Mouse (Mus musculus): ENCODE measurements at regions not wholly inside any gene's neighbourhood (a gene's known extent, or its start where the extent isn't known, plus 50 kb on each side); places are given as distances from the start of the nearest gene placed in this dataset.

DNA sequence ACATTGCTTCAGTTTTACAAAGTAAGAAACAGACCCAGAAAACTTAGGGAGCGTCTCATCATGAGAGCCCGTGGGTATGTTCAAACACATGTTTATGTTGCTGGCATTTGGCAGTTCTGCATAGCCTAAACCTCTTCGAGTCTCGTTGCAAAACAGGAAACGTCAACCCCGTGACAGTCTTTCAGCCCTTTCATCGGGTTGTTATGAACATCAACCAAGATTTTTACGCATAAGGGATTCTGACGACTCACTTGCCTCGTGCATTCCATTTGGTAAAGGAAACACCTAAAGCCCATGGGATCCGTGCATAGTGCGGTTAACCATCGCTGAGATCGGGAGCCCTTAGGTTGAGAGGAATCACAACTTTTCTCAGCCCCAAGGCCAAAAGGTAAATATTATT lies 115.7 kb downstream of the Gpam start:
- no peak for ATAC-seq (ENCODE audit: low TSS enrichment)

DNA sequence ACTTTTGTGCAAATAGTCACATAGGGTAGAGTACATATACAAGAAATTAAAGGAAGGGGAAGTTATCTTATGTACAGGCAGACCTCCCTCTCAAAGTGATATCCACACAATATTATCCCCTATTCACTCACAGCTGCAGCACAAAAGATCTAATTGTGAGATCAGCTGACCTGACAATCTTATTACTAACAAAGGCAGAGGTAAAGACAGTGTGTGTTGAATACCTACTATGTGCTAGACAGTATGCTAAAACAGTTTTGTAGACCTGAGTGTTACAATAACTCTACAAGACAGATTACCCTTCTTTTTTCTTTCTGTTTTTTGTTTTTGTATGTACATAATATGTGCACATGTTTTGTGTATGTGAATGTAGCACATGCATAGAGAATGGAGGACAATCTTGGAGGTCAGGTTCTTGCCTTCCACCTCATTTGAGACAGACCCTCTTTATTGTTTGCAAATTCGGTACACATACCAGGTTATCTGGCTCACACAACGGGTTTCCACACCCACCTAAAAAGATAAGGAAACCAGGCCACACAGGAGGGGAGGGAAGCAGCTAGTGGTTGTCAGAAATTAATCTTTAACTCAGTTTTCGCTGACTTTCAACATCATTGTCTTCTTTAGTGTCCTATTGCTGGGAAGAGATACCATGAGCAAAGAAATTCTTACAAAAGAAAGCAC lies 118.4 kb downstream of the Gpam start:
- no peak for ATAC-seq (ENCODE audit: low TSS enrichment)

DNA sequence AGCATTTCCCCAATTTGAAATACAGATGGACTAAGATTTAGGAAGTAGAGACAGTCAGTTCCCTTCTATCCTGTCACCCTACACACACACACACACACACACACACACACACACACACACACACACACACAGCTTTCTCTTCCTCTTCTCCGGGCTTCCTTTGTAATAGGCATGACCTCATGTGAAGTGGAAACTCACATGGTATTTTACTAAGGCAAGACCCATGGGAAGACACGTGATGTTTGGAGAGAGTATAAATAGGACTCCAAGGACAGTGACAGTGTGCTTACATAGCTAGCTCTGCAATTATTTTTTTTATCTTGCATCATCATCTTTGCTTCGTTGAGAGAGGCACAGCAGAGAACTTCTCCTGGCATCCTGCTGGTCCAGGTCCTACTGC lies 137.1 kb downstream of the Gpam start:
- ATAC-seq (ENCODE audit: low TSS enrichment), result no peak

DNA sequence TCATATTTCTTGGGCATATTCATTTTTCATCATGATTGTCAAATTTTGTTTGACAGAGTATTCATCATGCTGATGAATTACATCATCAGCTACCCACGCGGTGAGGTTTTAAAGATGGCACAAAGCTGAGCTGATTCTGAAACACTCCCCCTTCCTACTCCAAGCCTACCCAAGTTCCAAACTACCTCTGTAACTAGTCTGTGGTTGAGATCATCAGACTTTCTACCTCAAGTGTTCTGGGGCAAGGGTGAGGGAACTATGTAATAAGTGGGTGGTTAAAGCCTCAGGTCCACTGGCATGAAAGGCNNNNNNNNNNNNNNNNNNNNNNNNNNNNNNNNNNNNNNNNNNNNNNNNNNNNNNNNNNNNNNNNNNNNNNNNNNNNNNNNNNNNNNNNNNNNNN lies 142.5 kb downstream of the Gpam start:
- ATAC-seq (ENCODE audit: low TSS enrichment), result no peak

DNA sequence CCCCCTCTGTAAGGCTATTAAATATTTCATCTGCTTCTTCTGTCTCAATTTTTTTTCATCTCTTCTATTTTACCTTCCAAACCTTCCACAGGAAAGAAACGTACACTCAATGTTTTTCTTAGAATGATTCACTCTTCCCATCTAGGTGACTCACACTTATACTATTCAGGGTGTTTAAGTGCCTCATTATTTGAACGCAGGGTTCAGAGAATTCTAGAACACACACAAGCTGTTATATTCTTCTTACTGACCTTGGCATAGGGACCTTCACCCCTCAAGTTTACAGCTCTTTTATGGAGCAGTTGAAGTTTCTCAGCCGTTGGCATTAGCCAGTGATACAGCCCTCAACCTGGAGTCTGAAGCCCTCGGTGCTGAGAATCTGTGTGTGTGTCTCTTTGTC lies 144.2 kb downstream of the Gpam start:
- ATAC-seq (ENCODE audit: low TSS enrichment), result no peak

DNA sequence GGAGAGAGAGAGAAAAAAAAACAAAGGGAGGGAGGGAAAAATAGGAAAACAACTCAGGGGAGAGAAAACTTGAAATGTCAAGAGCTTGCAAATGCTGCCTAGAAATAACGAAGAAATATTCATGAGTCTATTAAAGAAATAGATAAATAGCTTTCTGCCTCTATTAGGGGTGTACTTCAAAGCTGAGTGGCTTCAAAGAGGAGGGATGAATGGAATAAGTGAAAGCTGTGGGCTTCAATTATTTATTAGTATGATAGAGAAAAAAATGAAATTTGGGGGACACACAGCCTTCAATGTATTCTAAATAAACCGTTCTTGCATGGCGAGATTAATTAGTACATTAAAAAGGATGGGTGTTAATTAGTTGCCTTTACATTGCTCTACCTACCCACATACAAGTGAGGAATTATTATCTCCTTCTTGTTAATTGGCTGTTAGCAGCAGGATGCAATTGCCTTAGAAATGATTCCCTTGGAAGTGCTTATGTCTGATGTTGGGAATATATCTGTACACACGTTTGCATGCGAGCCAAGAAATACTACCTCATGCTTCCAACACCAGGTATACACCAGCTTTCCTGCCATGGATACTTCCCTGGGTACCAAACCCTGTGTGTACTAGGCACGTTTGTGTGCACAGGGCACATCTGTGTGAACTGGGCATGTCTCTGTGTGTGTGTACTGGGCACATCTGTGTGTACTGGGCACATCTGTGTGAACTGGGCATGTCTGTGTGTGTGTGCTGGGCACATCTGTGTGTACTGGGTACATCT lies 155.4 kb downstream of the Gpam start:
- ATAC-seq (ENCODE audit: low TSS enrichment), result no peak

DNA sequence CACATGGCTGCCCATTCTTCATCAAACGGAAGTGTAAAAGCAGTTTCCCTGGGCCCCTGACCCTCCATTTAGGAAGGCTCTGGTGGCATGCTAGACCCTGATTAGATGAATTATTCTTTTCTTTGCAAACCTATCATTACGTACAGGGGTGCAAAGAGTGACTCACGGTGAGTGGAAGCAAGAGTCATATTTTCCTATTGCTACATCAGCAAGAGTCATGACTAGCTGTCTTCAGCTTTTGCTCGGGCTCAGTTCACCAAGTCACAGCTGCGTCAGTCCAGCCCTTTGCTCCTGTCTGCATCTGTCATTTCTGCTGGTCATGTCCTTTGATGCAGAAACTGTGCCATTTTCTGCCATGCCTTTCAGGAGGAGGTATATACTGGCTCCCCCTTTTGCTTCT lies 168.7 kb downstream of the Gpam start:
- no peak for ATAC-seq (ENCODE audit: low TSS enrichment)

DNA sequence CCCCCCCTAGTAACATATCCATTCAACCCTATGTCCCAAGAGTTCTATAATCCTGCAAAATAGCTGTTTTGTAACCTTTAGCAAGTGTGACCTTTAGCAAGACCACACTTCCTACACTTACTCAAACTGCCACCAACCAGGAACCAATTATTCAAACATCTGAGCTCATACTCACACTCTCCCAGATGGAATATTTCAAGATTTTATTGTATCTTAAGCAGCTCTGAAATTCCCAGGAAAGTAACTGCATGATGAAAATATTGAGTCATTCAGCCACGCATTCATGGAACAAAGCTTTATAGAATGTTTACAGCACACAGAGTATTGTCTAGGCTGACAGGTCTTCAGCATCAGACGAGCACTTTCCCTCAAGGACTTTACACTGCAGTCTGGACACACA lies 171.9 kb downstream of the Gpam start:
- ATAC-seq (ENCODE audit: low TSS enrichment), result peak; percentile 57; the same call in 1 of the 2 replicates

DNA sequence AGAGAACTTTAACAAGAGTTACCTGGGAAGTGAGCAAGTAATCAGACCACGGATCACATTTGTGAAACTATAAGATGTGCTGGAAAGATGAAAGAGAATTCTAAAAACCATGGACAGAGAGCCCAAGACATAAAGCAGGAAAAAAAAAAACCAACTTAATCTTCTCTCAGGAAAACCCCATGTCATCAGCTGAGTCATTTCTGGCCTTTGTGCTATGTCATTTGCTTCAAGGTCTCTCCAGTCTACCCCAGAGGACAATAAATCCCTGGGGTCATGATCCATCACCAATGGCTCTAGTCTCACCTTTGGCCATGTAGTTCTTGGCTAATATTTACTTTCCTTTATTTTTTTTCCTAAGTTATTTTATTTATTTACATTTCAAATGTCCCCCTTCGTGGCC lies 174.5 kb downstream of the Gpam start:
- ATAC-seq (ENCODE audit: low TSS enrichment), result no peak

DNA sequence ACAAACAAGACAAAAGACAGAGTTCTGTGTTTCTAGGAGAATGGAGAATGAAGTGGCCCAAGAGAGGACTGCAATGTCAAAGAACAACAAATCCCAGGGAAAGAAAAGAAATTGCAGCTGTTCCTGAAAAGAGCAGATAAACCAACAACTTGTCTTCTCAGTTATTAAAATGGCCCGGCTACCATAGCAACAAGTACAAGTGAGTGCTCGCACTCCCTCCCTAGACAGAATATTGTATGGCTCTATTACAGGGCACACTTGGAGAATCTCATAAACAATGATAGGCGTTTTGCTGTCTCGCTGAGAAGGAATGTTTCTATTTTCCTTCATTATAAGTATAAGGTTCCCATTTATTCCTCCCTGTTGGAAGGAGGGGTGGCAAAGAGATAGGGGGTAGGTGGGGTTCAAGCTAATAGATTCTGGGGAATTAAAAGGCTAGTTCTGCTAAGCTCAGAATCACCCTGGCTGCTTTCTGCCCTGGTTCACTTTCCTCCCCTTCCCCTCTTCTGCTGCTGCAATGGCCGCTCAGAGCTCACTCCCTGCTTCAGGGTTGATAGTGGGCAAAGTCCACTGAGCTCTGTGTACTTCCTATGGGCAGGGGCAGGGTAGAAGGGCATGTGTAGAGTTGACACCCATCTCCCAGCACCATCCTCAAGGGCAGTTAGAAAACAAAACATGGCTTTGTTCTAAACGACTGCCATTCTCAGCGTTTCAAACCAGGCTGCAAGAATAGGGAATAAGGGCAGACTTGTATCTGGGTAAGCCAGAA lies 178.5 kb downstream of the Gpam start:
- ATAC-seq (ENCODE audit: low TSS enrichment), result no peak

DNA sequence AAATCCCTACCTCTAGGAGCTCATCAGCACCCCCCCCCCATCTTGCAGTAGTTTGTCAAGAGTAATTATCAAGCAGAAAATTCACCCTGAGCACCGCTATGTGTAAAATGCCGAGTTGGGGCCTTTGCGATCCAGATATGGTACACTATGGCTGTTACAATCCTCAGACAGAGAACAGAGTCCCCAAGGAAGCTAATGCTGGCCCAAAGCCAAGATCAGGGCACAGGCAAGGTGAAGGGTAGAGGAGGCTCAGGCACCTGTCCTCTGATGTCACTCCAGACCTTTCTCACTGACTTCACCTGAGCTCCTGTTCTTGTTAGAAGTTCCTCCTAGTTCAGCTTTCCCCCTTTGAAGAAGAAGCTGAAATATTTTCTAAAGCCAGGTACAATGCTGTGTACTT lies 179.5 kb downstream of the Gpam start:
- ATAC-seq (ENCODE audit: low TSS enrichment), result no peak

DNA sequence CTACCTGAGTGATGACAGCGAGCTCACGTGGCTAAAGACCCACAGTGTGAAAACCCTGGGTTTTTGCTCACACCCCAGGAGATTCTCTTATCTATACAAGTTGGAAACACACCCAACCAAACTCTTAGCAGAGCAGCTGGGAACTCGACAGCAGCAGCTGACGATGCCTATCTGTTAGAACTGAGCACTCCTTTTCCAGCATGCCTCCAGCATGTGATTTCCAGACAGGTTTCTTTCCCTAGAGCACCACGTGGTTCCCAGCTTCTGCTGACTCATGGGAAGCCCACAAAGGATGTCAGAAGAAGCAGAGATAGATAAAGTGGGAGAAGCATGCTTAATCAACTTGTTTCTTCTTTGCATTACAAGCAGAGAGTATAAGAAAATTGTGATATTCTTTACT lies 194.5 kb downstream of the Gpam start:
- peak; percentile 67 for ATAC-seq (ENCODE audit: low TSS enrichment)

DNA sequence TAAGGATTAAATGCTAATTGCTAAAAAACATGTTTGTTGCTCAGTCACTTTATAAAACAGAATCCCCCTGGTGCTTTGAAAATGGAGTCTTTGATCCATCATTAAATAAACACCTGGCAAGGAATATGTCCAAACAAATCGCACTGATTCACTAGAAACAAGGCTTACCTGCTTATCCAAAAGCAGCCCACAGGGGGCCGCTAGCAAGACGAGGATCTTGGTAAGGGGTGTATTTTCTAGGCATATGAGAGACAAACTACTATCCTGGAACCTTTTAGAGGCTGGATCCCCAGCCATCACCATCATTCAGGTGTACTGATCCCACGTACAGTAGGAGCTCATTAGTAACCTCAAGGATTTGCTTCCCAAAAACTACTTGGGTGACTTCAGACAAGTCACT lies 201.2 kb downstream of the Gpam start:
- no peak for ATAC-seq (ENCODE audit: low TSS enrichment)

DNA sequence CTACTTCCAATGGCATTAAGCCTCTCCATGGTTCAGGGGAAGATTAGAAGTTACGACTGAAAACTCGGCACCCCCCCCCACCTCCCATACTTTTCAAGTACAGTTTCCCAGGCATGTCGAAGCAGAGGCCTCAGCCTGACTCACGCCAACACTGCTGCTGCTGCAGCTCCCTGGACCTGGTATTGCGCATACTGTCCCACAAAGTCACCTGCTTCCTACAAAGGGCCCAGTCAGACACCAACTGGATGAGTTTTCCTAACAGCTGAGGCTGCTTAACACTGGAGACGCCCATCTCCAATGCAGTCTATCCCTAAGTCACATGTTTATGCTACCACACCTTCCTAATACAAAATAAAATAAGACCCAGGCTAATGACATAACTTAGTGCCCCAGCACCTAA lies 207.4 kb downstream of the Gpam start:
- no peak for ATAC-seq (ENCODE audit: low TSS enrichment)

DNA sequence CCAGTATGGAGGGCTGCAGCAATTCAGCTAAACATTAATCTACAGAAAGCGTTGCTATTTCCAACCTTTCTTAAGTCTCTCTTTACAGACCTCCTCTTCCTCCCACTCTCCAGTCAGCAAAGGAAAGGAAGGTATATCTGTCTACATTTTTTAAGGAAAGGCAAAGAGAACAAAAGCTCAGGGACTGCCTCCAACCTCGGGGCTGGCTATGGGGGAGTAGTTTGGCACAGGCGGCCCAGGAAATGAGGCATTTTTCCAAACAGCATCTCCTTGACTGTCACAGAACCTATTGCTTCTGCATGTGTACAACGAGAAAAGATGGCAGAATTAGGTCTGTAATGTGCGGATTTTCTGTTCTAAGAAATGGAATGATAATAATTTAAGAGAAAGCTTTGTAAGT lies 233.4 kb downstream of the Gpam start:
- ATAC-seq (ENCODE audit: low TSS enrichment), result peak; percentile 89

DNA sequence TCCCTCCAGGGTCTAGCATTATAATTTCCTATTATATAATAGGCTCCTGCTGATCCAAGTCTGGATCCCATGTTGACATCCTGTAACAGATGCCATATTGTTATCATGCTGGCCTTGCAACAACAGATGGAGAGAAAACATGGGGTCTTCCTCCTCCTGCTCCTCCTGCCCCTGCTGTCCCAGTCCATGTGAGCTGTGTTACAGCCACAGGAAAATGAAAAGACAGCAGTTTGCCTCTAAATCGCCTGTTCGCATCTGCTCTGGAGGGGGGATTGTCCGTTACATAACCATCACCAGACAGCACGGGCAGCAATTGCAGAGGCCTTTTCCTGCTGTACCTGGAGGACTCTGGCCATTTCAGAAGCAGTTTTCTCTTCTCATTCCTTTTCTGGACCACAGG lies 260.0 kb downstream of the Gpam start:
- ATAC-seq (ENCODE audit: low TSS enrichment), result no peak

DNA sequence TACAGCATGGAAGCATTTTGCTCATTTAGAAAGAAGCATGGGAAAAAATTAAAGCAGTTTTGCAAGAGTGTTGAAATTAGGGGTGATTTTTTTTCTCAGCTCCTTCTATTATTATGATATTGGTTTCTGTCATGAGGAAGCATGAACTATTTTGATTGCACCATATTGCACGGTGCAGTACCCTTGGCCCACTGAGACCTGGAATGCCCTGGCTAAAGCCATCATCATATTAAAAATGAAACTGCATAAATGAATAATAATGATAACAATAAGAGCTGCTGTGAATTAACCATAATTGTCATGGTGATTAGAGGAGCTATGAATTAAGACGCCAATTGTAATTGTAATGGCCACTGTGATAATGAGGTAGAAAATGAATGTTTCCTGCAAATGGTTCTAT lies 271.8 kb downstream of the Gpam start:
- ATAC-seq (ENCODE audit: low TSS enrichment), result no peak

DNA sequence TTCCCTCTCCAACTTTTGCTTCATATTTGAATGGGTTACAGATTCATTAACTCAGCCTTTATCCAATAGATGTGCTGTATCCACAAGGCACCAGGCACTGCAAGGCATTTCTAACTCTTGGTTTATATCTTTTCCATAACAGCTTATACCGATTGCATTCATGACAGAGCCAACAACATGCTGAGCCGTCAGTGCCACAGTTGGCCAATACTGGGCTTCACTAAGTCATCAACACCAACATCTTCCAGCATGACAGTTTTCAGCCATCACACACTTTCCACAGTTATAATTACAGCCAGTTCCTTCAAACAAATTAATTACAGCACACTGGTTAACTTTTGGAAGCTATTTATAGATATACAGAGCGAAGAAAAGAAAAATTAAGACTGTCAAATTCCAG lies 288.8 kb downstream of the Gpam start:
- no peak for ATAC-seq (ENCODE audit: low TSS enrichment)

DNA sequence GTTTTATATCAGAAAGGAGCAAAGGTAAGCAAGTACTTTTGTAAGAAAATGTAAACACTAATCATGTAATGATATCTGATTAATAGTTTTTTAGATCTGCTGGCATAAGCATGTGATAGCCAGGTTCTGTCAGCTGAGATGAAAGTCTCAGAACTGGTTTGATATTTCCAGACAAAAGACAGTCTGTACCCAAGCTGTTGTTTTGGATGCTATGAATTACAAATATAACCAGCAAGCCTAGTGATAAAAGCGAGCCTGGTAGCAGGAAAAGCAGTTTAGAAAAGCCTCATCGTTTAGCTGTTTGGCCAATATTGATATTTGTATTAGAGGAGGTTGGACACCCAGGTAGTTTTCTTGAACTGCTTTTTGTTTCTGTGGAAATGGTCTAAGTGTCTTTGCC lies 290.6 kb downstream of the Gpam start:
- no peak for ATAC-seq (ENCODE audit: low TSS enrichment)

DNA sequence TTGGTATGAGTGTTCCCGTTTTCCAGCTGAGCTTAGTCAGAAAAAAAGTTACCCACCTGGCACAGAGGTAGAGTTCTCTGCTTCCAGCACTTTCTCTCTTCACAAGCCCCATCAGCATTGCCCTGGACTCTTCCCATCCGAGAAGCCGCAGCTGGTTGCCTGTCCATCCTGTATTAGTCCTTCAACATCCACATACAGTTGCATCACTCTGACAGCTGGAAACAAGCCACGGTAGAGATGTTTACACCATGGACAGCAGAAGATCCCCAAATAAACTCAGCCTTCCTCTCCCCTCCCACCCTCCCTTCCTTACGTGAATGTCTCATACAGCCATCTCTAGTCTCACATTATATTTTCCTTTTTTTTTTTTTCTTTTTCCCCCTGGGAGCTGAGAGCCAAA lies 304.9 kb downstream of the Gpam start:
- no peak for ATAC-seq (ENCODE audit: low TSS enrichment)

DNA sequence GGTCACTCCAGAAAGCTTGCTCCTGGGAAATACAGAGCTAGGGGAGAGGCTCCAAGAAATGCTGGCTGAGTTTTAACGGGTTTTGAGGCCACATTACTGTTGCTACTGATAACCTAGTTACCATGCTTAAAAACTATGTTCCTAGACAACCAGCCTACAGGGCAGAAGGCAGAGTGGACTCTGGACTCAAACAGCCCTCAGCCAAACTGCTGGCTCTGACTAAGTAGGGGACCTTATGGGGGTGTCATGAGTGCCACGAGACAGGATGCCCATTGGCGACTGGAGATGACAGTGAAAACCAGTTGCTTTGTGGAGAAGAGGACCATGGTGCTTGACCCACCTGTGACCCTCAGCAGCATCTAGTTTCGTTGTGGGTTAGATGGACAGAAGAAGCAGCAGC lies 306.5 kb downstream of the Gpam start:
- no peak for ATAC-seq (ENCODE audit: low TSS enrichment)

DNA sequence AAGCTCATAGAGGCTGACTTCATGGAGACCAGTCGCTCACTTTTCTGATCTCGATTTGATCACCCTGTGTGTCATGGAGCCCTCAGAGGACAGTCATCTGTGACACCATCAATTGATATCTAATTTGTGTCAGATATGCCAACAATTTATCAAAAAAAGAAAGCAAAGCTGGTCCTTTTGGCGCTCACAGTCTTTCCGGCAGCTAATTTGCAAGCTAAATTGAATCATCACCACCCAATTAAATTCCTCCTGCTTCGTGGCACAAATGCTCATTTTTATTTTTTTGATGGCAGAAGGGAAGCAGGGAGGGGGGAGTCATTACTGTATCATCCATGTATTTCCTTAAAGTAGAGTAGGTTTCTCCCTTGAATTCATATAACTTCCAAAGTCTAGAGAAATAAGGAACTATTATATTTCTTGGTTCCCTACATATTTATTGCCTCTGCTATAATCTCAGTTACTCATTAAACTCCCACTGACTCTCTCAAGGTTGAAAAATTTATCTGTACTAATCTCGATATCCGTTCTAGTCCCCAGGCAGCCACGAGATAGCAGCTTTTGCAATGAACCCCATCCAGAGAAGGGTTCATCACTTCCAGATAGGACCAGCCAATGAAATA lies 325.8 kb downstream of the Gpam start:
- no peak for ATAC-seq (ENCODE audit: low TSS enrichment)

DNA sequence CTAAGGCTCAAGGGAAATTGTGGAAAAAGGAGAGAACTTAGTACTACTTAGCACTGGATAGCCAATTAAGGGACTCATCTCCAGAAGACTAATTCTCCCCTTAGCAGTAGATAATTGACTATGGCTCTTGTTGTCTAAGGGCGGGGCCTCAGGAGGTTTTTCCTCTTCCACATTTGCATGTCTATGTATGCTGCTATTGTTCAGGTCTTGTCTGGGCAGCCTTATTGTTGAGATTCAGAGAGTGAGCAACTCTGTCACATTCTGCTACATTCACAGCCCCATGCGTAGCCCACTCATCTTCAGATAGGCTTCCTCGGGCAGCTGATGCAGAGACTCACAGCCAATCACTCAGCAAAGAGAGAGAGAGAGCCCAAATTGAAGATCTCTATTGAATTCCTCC lies 339.9 kb downstream of the Gpam start:
- ATAC-seq (ENCODE audit: low TSS enrichment), result no peak
